In the genomic region with DNA sequence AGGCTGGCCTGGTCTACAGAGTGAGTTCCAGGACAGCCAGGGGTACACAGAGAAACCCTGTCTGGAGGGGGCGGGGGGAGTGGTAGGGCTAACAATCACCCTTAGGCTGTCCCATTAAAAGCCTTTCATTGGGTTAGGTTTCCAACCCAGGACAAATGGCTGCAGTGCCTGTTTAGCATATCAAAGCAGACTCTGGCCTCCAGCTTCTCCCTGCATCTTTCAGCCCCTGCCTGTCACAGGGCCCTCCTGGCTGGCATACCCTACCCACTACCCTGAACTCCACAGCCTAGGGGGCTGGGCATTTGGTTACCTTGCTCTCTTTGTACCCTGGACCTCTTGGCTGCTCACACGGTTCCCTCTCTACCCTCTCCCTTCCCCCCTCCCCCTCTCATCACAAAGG, we compare ENCODE assay signal across 14 mouse cellular contexts. TPM values are rescaled to one million over a fixed set of nuclear protein-coding genes. Genes with fewer than 3 reads are reported as not detected.
A peak's percentile ranks its signal among the peaks of the same experiment; 100 is the strongest.
DNase-seq lines count a peak whose midpoint lies in the region; ATAC-seq lines count a peak whose summit lies in the region.
"Had no signal": no experiment of that assay in that cellular context is flagged by ENCODE, and none has a peak within 500 bp of the region (broad histone marks: within the 10 kb centered on the region; RNA-seq: fewer than 3 reads in every experiment).

No protein-coding gene starts in this region.

- peak; percentile 80 for ATAC-seq in forebrain, embryonic 11.5 days (replicated peaks; ENCODE audit: low FRiP score)
- ATAC-seq in forebrain, embryonic 15.5 days (replicated peaks), result no peak; the same call in 1 of the 2 replicates
- ATAC-seq in megakaryocyte, adult 5-6 weeks (ENCODE audit: poor library complexity, severe bottlenecking), result no peak
- no peak for ATAC-seq in liver, embryonic 16.5 days (ENCODE audit: low read depth)
- ATAC-seq: intestine, postnatal 0 days had no signal

- WGBS in forebrain, embryonic 11.5 days, result 6% methylated on average over 2 of the region's 2 CpGs
- WGBS in forebrain, embryonic 15.5 days, result 24% methylated on average over 2 of the region's 2 CpGs
- 50% methylated on average over 2 of the region's 2 CpGs for WGBS in liver, embryonic 16.5 days (ENCODE audit: insufficient replicate concordance)

- H3K9ac ChIP-seq in forebrain, embryonic 11.5 days (ENCODE audit: low read length), result no peak overlapping the region
- H3K9ac ChIP-seq in forebrain, embryonic 15.5 days (replicated peaks), result no peak overlapping the region
- no peak overlapping the region for H3K9ac ChIP-seq in liver, embryonic 16.5 days (ENCODE audit: low read depth, low read length)

- intact Hi-C loops in left cerebral cortex, postnatal 4 days (cut with DNase I), result no loop called here

- peak; percentile 64 for DNase-seq in forebrain, embryonic 11.5 days (ENCODE audit: low spot score)
- DNase-seq in embryo, embryonic 10.5 days (ENCODE audit: low spot score), result peak; percentile 54
- no peak for DNase-seq in left cerebral cortex, postnatal 4 days
- DNase-seq in adrenal gland, adult (ENCODE audit: inconsistent age in 2 of 2, low spot score in 1 of 2), result no peak
- DNase-seq: cerebellum, postnatal 10 days; heart, adult 2 months; lung, adult 2 months; thymus, postnatal 14 days had no signal

- no peaks in the 10 kb centered on the region for H3K36me3 ChIP-seq in forebrain, embryonic 11.5 days (ENCODE audit: control insufficient read depth, insufficient read depth, low read length)
- H3K36me3 ChIP-seq in forebrain, embryonic 15.5 days, result no peaks in the 10 kb centered on the region
- H3K36me3 ChIP-seq in megakaryocyte, embryonic 14.5 days (replicated peaks; ENCODE audit: low read length), result peaks cover 36% of the 10 kb centered on the region
- no peaks in the 10 kb centered on the region for H3K36me3 ChIP-seq in liver, embryonic 16.5 days (ENCODE audit: control insufficient read depth, insufficient read depth)

- H3K9me3 ChIP-seq in forebrain, embryonic 11.5 days (ENCODE audit: control insufficient read depth, low read length), result no peaks in the 10 kb centered on the region
- H3K9me3 ChIP-seq in forebrain, embryonic 15.5 days, result no peaks in the 10 kb centered on the region
- H3K9me3 ChIP-seq in megakaryocyte, embryonic 14.5 days, result no peaks in the 10 kb centered on the region
- H3K9me3 ChIP-seq in liver, embryonic 16.5 days (replicated peaks; ENCODE audit: control insufficient read depth, low read length), result no peaks in the 10 kb centered on the region

- H3K27ac ChIP-seq in forebrain, embryonic 11.5 days (ENCODE audit: low read depth, low read length), result no peak overlapping the region
- no peak overlapping the region for H3K27ac ChIP-seq in forebrain, embryonic 15.5 days (replicated peaks)
- peak overlapping the region; percentile 26; the same call in 1 of the 2 replicates for H3K27ac ChIP-seq in liver, embryonic 16.5 days (ENCODE audit: low read length)
- H3K27ac ChIP-seq: left cerebral cortex, adult 2 months had no signal

- no peak overlapping the region for H3K4me3 ChIP-seq in forebrain, embryonic 11.5 days (ENCODE audit: low read depth, low read length)
- H3K4me3 ChIP-seq in forebrain, embryonic 15.5 days, result no peak overlapping the region
- H3K4me3 ChIP-seq in megakaryocyte, embryonic 14.5 days (replicated peaks), result peak overlapping the region; percentile 28
- H3K4me3 ChIP-seq in liver, embryonic 16.5 days (ENCODE audit: low read depth, low read length), result no peak overlapping the region
- H3K4me3 ChIP-seq: heart, adult 2 months; left cerebral cortex, adult 2 months had no signal

- H3K27me3 ChIP-seq in forebrain, embryonic 11.5 days (ENCODE audit: control insufficient read depth, insufficient read depth, low read length), result no peaks in the 10 kb centered on the region
- H3K27me3 ChIP-seq in forebrain, embryonic 15.5 days, result no peaks in the 10 kb centered on the region
- H3K27me3 ChIP-seq in megakaryocyte, embryonic 14.5 days (replicated peaks), result no peaks in the 10 kb centered on the region
- no peaks in the 10 kb centered on the region for H3K27me3 ChIP-seq in liver, embryonic 16.5 days (ENCODE audit: control insufficient read depth, insufficient read depth, low read depth, low read length)

- H3K4me1 ChIP-seq in forebrain, embryonic 11.5 days (replicated peaks; ENCODE audit: control insufficient read depth, insufficient read depth, low read length), result no peaks in the 10 kb centered on the region
- H3K4me1 ChIP-seq in forebrain, embryonic 15.5 days, result peaks cover 4% of the 10 kb centered on the region
- H3K4me1 ChIP-seq in megakaryocyte, embryonic 14.5 days, result peaks cover 75% of the 10 kb centered on the region
- H3K4me1 ChIP-seq in liver, embryonic 16.5 days (ENCODE audit: control insufficient read depth, low read depth, low read length), result peaks cover 37% of the 10 kb centered on the region

- no peak overlapping the region for H3K4me2 ChIP-seq in forebrain, embryonic 11.5 days (ENCODE audit: low read depth, low read length, severe bottlenecking)
- no peak overlapping the region for H3K4me2 ChIP-seq in forebrain, embryonic 15.5 days (replicated peaks)
- no peak overlapping the region for H3K4me2 ChIP-seq in liver, embryonic 16.5 days (ENCODE audit: low read depth, low read length)

RNA-seq across cellular contexts. Expression of a gene that starts 45.2 kb away (rescaled TPM):
- polyA plus RNA-seq in forebrain, embryonic 11.5 days (2014; fragmentation: Nextera tagmentation; extraction: Ambion mirVana), result 34.6 and 37.3 TPM in 2 replicates
- polyA plus RNA-seq in forebrain, embryonic 15.5 days (2015; fragmentation: Nextera tagmentation; extraction: Ambion mirVana), result 32.5 and 33.8 TPM in 2 replicates
- 7.8 and 17.7 TPM in 2 replicates for polyA plus RNA-seq in megakaryocyte, embryonic 14.5 days (2012; ENCODE audit: insufficient read depth, low replicate concordance)
- 4.8 and 5.6 TPM in 2 replicates for total RNA-seq in megakaryocyte, adult 5-6 weeks (2015)
- total RNA-seq in megakaryocyte, adult 5-6 weeks (2017), result 6.4 and 7.3 TPM in 2 replicates
- polyA plus RNA-seq in liver, embryonic 16.5 days (2015; fragmentation: Nextera tagmentation; extraction: Ambion mirVana), result 12.5 and 12.7 TPM in 2 replicates
- 10 to 100 TPM; 28.6 TPM for total RNA-seq in left cerebral cortex, postnatal 4 days (2021)

RNA-seq across cellular contexts. Expression of a gene that starts 45.2 kb away (rescaled TPM):
- polyA plus RNA-seq in forebrain, embryonic 11.5 days (2014; fragmentation: Nextera tagmentation; extraction: Ambion mirVana), result 44.5 and 45.5 TPM in 2 replicates
- 45.5 and 50.2 TPM in 2 replicates for polyA plus RNA-seq in forebrain, embryonic 15.5 days (2015; fragmentation: Nextera tagmentation; extraction: Ambion mirVana)
- polyA plus RNA-seq in megakaryocyte, embryonic 14.5 days (2012; ENCODE audit: insufficient read depth, low replicate concordance), result 2.3 TPM in 1 of 2 replicates, not detected in the other
- total RNA-seq in megakaryocyte, adult 5-6 weeks (2015), result 17.2 and 18.2 TPM in 2 replicates
- total RNA-seq in megakaryocyte, adult 5-6 weeks (2017), result 32.2 and 33.8 TPM in 2 replicates
- 22.3 and 22.4 TPM in 2 replicates for polyA plus RNA-seq in liver, embryonic 16.5 days (2015; fragmentation: Nextera tagmentation; extraction: Ambion mirVana)
- 10 to 100 TPM; 29.2 to 30.3 TPM for total RNA-seq in left cerebral cortex, postnatal 4 days (2021)

RNA-seq across cellular contexts. Expression of a gene that starts 45.3 kb away (rescaled TPM):
- polyA plus RNA-seq in forebrain, embryonic 11.5 days (2014; fragmentation: Nextera tagmentation; extraction: Ambion mirVana), result 2.4 and 3.6 TPM in 2 replicates
- 2.2 and 3.0 TPM in 2 replicates for polyA plus RNA-seq in forebrain, embryonic 15.5 days (2015; fragmentation: Nextera tagmentation; extraction: Ambion mirVana)
- polyA plus RNA-seq in megakaryocyte, embryonic 14.5 days (2012; ENCODE audit: insufficient read depth, low replicate concordance), result 0.29 and 0.81 TPM in 2 replicates
- 0.49 and 2.4 TPM in 2 replicates for total RNA-seq in megakaryocyte, adult 5-6 weeks (2015)
- 1.7 and 2.3 TPM in 2 replicates for total RNA-seq in megakaryocyte, adult 5-6 weeks (2017)
- 0.97 and 1.1 TPM in 2 replicates for polyA plus RNA-seq in liver, embryonic 16.5 days (2015; fragmentation: Nextera tagmentation; extraction: Ambion mirVana)
- 1 to 10 TPM; 4.8 to 6.6 TPM for total RNA-seq in left cerebral cortex, postnatal 4 days (2021)

Comparison
In these comparisons a context has a peak if more than half of its experiments do, and no peak if none do; other contexts are left out.
1. DNase-seq: peak in forebrain, embryonic 11.5 days (single experiment) and embryo, embryonic 10.5 days (single experiment); none in left cerebral cortex, postnatal 4 days (single experiment) and adrenal gland, adult (0 of 2).